Mouse (Mus musculus) stomach, postnatal 0 days (tissue): Measurements from ENCODE around the gene Hist1h2bj.

Source experiments
- CTCF ChIP-seq: IDR thresholded peaks from 2 replicates; pipeline ENCODE4 v1.5.1; 2016; ENCODE audit warnings: antibody characterized with exemption, low read depth, mild to moderate bottlenecking, moderate library complexity
- EP300 ChIP-seq: optimal IDR thresholded peaks from 2 replicates; pipeline ENCODE3; 2016; ENCODE audit warnings: antibody characterized with exemption

DNA sequence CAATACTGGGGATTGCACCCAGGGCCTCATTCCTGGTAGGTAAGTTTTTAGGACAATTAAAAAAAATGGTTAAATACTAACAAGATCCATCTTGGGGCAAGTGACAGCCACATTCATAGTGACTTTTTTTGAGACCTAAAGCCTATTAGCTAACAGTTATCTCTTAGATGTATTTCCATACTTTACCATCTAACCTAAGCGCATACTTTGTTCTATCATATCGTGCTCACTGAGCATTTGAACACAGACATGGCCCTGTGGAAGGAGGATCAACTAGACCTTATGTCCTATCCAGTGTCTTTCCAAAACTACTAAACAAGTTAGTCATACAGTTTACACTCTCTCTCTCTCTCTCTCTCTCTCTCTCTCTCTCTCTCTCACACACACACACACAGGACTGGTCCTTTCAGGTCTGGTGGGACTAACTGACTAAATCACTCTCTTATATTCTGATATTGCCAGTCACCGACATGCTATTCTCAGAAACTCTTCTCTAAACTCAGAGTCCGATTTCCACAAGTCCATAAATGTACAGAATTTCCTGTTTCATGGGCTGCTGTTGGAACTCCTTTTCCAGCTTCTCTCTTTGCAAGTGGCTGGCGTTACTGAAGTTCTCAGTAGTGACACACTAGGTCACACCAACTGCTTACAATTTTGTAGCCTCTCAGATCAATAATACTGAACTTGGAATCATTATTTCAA, 9.1 kb upstream of the Hist1h2bj start:
- TF ChIP-seq CTCF (no peak), EP300 (no peak)
